Mouse (Mus musculus) G1E (cell line): ENCODE data around the gene Rab11fip5. TPM values are rescaled to one million over a fixed set of nuclear protein-coding genes. Genes with fewer than 3 reads are reported as not detected.

Experiments used
- ATAC-seq: 2 replicates; pipeline ENCODE4 v1.8.0; 2016; ENCODE audit warnings: mild to moderate bottlenecking; ENCODE audit not compliant: insufficient number of reproducible peaks, poor library complexity, low FRiP score, severe bottlenecking; ENCODE audit errors: extremely low read depth
- DNase-seq: peaks from one replicate; pipeline ENCODE4 v3.0.0; 2012; ENCODE audit warnings: low spot score
- H3K27me3 ChIP-seq: 2 replicates; pipeline ENCODE4 v1.6.1; 2012; ENCODE audit warnings: mild to moderate bottlenecking, low read length, inconsistent platforms; ENCODE audit not compliant: insufficient read depth
- H3K36me3 ChIP-seq: replicated peaks from 2 replicates; pipeline ENCODE3; 2012; ENCODE audit warnings: mild to moderate bottlenecking, inconsistent platforms
- H3K4me1 ChIP-seq: 2 replicates; pipeline ENCODE4 v1.6.1; 2012; ENCODE audit warnings: low read depth, low read length, inconsistent platforms, mixed read lengths; ENCODE audit not compliant: insufficient read depth
- H3K4me3 ChIP-seq: 2 replicates; pipeline ENCODE4 v1.5.1; 2012; ENCODE audit warnings: low read depth, mild to moderate bottlenecking, inconsistent platforms, low read length, moderate library complexity, mixed read lengths
- H3K9me3 ChIP-seq: replicated peaks from 2 replicates; pipeline ENCODE4 v1.6.1; 2012; ENCODE audit warnings: inconsistent platforms
- CTCF ChIP-seq: IDR thresholded peaks from 2 replicates; pipeline ENCODE4 v1.5.1; 2012; ENCODE audit warnings: low read depth, low read length, inconsistent platforms, mixed read lengths
- GATA1 ChIP-seq: IDR thresholded peaks from 2 replicates; pipeline ENCODE4 v1.6.1; 2012; ENCODE audit warnings: borderline replicate concordance, low read length, inconsistent platforms, mixed read lengths
- GATA2 ChIP-seq: IDR thresholded peaks from 2 replicates; pipeline ENCODE4 v1.6.1; 2012; ENCODE audit warnings: low read depth, low read length, inconsistent platforms, borderline replicate concordance
- POLR2AphosphoS5 ChIP-seq: IDR thresholded peaks from 2 replicates; pipeline ENCODE4 v1.6.1; 2012; ENCODE audit warnings: low read depth, low read length, inconsistent platforms; ENCODE audit not compliant: insufficient replicate concordance
- TAL1 ChIP-seq: conservative IDR thresholded peaks from 2 replicates; pipeline ENCODE4 v1.6.1; 2012; ENCODE audit warnings: low read depth, low read length, inconsistent platforms, mixed read lengths
- polyA plus RNA-seq: library from polyadenylated mRNA; stranded (reverse); fragments of >175 nt; gene quantifications from 2 replicates; pipeline ENCODE4 v1.2.3, GENCODE M21; 2012
- total RNA-seq, 2 experiments: library from RNA; stranded (forward) in 1 of 2; stranded (reverse) in 1 of 2; fragments of 200-1000 nt in 1 of 2; fragments of >200 nt in 1 of 2; fragmentation: Nextera tagmentation in 1 of 2; gene quantifications; 2 replicates each; pipeline ENCODE4 v1.2.3; 2014 to 2017

Gene Rab11fip5
- total and polyA plus RNA-seq, 3 experiments = 0.27 TPM; not detected in 2

DNA sequence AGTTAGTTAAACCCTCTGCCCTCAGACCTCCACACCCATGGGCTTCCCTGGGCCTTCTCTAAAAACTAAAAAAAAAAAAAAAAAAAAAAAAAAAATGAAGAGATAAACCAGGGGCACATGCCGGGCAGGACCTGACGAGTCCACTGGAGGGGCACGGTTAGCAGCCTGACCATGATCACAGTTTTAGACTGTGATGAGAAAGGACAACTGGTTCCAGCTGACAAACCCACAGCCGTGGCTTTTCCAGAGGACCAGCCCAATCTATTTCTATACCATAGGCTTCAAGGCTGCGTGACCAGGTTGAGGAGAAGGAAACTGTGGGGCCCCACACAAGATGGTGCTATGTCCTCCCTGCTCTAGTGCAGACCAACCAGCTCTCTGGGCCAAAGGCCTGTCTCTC lies 4.4 kb downstream of the Rab11fip5 start:
- H3K4me3 ChIP-seq = no peak overlapping the region
- no peak for DNase-seq
- H3K4me1 ChIP-seq = peaks cover 11% of the 10 kb centered on the region
- peaks cover 19% of the 10 kb centered on the region for H3K27me3 ChIP-seq
- no peaks in the 10 kb centered on the region for H3K36me3 ChIP-seq
- TF ChIP-seq POLR2AphosphoS5 (no peak), CTCF (no peak)
- H3K9me3 ChIP-seq = no peaks in the 10 kb centered on the region
- no peak for ATAC-seq

DNA sequence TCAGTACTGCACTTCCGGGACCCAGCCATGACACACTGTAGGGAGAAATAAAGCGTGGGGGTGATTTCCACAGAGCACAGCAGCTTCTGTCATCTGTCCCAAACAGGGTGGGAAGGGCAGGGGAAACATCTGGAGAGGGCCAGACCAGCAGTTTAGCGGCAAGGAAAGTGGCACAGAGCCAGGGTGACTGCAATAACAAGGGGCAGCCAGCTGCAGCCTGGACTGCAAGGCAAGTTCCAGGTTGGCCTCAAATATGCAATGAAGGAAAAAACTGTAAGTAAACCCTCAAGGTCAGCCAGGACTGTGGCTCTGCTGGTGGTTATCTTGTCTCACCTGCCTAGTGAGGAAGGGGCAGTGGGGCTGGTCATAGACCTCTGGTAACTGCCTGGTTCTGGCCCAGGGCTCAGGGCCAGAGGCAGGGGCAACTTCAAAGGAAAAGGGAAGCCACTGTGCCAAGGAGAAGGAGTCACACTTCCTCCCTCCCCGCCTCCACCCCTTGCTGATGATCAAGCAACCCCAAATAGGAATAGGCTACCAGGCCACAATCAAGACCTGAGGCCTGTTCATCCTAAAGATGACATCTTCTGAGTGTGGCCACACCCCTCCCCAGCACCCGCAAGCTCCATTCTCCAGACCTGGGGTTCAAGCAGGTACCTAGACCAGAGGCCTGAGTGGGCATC lies 5.1 kb downstream of the Rab11fip5 start:
- Histone ChIP-seq H3K4me3 (no peak overlapping the region), H3K27me3 (peaks cover 22% of the 10 kb centered on the region), H3K4me1 (peaks cover 4% of the 10 kb centered on the region), H3K9me3 (no peaks in the 10 kb centered on the region), H3K36me3 (no peaks in the 10 kb centered on the region)
- TF ChIP-seq TAL1 (no peak), GATA2 (no peak), GATA1 (no peak), CTCF (no peak), POLR2AphosphoS5 (no peak)
- no peak for ATAC-seq
- DNase-seq = no peak

DNA sequence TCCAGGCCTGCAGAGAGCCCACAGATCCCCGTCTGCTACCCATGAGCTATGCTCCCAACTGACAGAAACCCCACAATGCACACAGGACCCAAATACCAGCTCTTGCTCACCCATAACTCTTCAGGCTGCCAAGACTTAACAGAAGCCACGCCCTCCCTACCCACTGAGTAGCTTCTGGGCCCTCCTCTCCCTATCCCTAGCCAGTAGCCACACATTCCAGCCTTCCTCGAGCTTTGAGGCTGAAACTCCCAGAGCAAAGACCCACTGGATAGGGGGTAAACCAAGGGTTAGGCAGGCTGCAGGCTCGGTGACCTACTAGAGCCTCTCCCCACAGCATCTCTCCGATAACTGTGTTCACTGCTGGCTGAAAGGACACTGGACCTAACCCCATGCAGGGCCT lies 5.7 kb downstream of the Rab11fip5 start:
- H3K27me3 ChIP-seq = peaks cover 16% of the 10 kb centered on the region
- H3K9me3 ChIP-seq = no peaks in the 10 kb centered on the region
- no peak overlapping the region for H3K4me3 ChIP-seq
- H3K36me3 ChIP-seq = no peaks in the 10 kb centered on the region
- ATAC-seq (no peak), DNase-seq (no peak)
- TF ChIP-seq CTCF = no peak
- TF ChIP-seq TAL1 = no peak
- TF ChIP-seq POLR2AphosphoS5 = no peak
- no peak for TF ChIP-seq GATA1
- TF ChIP-seq GATA2 = no peak
- H3K4me1 ChIP-seq = no peaks in the 10 kb centered on the region

DNA sequence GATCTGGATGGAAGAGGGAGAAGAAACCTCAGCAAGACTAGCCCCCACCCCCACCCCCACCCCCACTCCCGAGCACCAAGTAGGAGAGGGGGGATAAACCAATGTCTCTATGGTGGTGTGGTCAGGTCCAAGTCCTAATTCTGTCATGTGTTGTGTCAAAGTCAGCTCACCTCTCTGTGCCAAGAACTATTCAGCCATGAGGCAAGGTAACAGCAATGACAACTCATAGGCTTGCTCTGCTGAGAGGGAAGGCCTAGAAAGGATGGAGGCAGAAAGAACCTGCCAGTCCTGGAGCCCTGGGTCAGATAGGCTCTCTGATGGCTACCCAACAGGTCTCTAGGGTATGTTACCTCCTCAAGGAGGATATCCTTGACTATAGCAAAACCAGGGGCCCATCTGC lies 6.3 kb downstream of the Rab11fip5 start:
- ATAC-seq (no peak), DNase-seq (no peak)
- peaks cover 12% of the 10 kb centered on the region for H3K27me3 ChIP-seq
- H3K36me3 ChIP-seq = no peaks in the 10 kb centered on the region
- no peaks in the 10 kb centered on the region for H3K9me3 ChIP-seq
- no peaks in the 10 kb centered on the region for H3K4me1 ChIP-seq
- no peak overlapping the region for H3K4me3 ChIP-seq
- TF ChIP-seq POLR2AphosphoS5 (no peak), GATA2 (no peak), GATA1 (no peak)

- no peak for TF ChIP-seq POLR2AphosphoS5
- no peak for TF ChIP-seq GATA2
- TF ChIP-seq TAL1 = no peak
- no peak for TF ChIP-seq GATA1
- TF ChIP-seq CTCF = no peak
- Histone ChIP-seq H3K27me3 (peaks cover 15% of the 10 kb centered on the region), H3K4me1 (no peaks in the 10 kb centered on the region), H3K36me3 (no peaks in the 10 kb centered on the region), H3K9me3 (no peaks in the 10 kb centered on the region), H3K4me3 (no peak overlapping the region)
- DNase-seq (no peak), ATAC-seq (no peak)
Measured at GRCm38 (mm10) chr6:85366387-85366786, 8.0 kb downstream of the Rab11fip5 start.

DNA sequence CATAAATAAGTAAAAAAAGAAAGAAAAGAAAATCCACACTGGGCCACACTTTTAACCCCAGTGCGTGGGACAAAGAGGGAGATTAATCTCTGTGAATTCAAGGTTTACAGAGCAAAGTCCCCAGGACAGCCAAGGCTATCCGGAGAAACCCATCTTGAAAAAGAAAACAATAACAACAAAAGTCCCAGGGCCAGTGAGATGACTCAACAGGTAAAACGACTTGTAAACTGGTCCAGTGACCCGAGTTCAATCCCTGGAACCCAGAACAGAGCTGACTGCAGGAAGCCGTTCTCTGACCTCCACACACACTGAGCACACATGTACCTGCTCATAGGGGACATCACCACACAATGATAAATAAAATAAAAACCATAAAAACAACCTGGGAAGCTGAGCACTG lies 10.0 kb downstream of the Rab11fip5 start:
- TF ChIP-seq GATA1 (no peak), CTCF (no peak), TAL1 (no peak), GATA2 (no peak), POLR2AphosphoS5 (no peak)
- Histone ChIP-seq H3K4me1 (no peaks in the 10 kb centered on the region), H3K4me3 (no peak overlapping the region), H3K36me3 (no peaks in the 10 kb centered on the region), H3K27me3 (peaks cover 15% of the 10 kb centered on the region), H3K9me3 (no peaks in the 10 kb centered on the region)
- DNase-seq (no peak), ATAC-seq (no peak)

GRCm38 (mm10) chr6:85363906-85364260 lies 10.6 kb downstream of the Rab11fip5 start:
- Histone ChIP-seq H3K4me3 (no peak overlapping the region), H3K36me3 (no peaks in the 10 kb centered on the region), H3K27me3 (peaks cover 12% of the 10 kb centered on the region), H3K4me1 (no peaks in the 10 kb centered on the region), H3K9me3 (no peaks in the 10 kb centered on the region)
- TF ChIP-seq CTCF = no peak
- TF ChIP-seq POLR2AphosphoS5 = no peak
- no peak for TF ChIP-seq TAL1
- TF ChIP-seq GATA2 = no peak
- TF ChIP-seq GATA1 = no peak
- no peak for ATAC-seq
- no peak for DNase-seq
